Mouse (Mus musculus) ES-CJ7 (cell line): Measurements from ENCODE around the gene Trappc3.

Experiments
- DNase-seq: peaks from one replicate; pipeline ENCODE4 v3.0.0; 2011; ENCODE audit warnings: low read depth, low spot score

Gene Trappc3

GRCm38 (mm10) chr4:126313202-126313601 lies 51.1 kb downstream of the Trappc3 start:
- no peak for DNase-seq

- no peak for DNase-seq
Measured at GRCm38 (mm10) chr4:126314393-126314792, 52.3 kb downstream of the Trappc3 start.

- DNase-seq = no peak
Measured at GRCm38 (mm10) chr4:126315931-126316330, 53.8 kb downstream of the Trappc3 start.

- DNase-seq = no peak
Measured at GRCm38 (mm10) chr4:126316443-126317040, 54.4 kb downstream of the Trappc3 start.

GRCm38 (mm10) chr4:126319806-126320205 lies 57.7 kb downstream of the Trappc3 start:
- DNase-seq = no peak

- DNase-seq = peak; percentile 98
Measured at GRCm38 (mm10) chr4:126321111-126321853, 59.2 kb downstream of the Trappc3 start, which contains the start of gene Adprhl2. Gene Adprhl2, minus strand, starts transcription at chr4:126321703.

GRCm38 (mm10) chr4:126321854-126322511 lies 59.9 kb downstream of the Trappc3 start:
- DNase-seq = no peak

GRCm38 (mm10) chr4:126322646-126323045 lies 60.5 kb downstream of the Trappc3 start:
- DNase-seq = no peak

- DNase-seq = no peak
Measured at GRCm38 (mm10) chr4:126324861-126325260, 62.7 kb downstream of the Trappc3 start.

- DNase-seq = peak; percentile 35
Measured at GRCm38 (mm10) chr4:126325281-126325861, 63.2 kb downstream of the Trappc3 start, which contains the start of gene Tekt2. Gene Tekt2, minus strand, starts transcription at chr4:126325688.
